Mouse (Mus musculus): ENCODE results near the gene Nr1d1. TPM values are rescaled to one million over a fixed set of nuclear protein-coding genes. Genes with fewer than 3 reads are reported as not detected.

The Nr1d1 gene
- polyA plus RNA-seq, 1 experiment from 2014 or later, result 2.5 TPM

- 65% methylated on average over 10 of the region's 10 CpGs for WGBS
These were observed 10.1 kb upstream of the Nr1d1 start for GRCm38 (mm10) chr11:98785214-98785613.

GRCm38 (mm10) chr11:98784139-98784538 lies 9.0 kb upstream of the Nr1d1 start:
- WGBS, result 69% methylated on average over 4 of the region's 4 CpGs
- DNase-seq (ENCODE audit: low spot score) (no peak), ATAC-seq (replicated peaks; ENCODE audit: low FRiP score, low TSS enrichment, low read depth) (no peak)
- Histone ChIP-seq H3K4me1 (replicated peaks; ENCODE audit: control insufficient read depth, insufficient read depth, low read length) (peaks cover 59% of the 10 kb centered on the region), H3K27ac (ENCODE audit: low read depth) (0 out of 2 replicates have a peak overlapping the region, but pooled peaks have one; percentile 29), H3K4me2 (ENCODE audit: low read length) (no peak overlapping the region), H3K27me3 (replicated peaks; ENCODE audit: control insufficient read depth, insufficient read depth, low read length) (no peaks in the 10 kb centered on the region), H3K36me3 (ENCODE audit: control insufficient read depth, insufficient read depth, low read length) (no peaks in the 10 kb centered on the region), H3K4me3 (ENCODE audit: low read depth, low read length) (no peak overlapping the region), H3K9me3 (ENCODE audit: control insufficient read depth, low read length) (no peaks in the 10 kb centered on the region), H3K9ac (ENCODE audit: low read length) (no peak overlapping the region)

More at GRCm38 (mm10) chr11:98785214-98785613, 10.1 kb upstream of the Nr1d1 start:
- Histone ChIP-seq H3K27ac (ENCODE audit: low read depth) (peak overlapping the region; percentile 91), H3K36me3 (ENCODE audit: control insufficient read depth, insufficient read depth, low read length) (no peaks in the 10 kb centered on the region), H3K4me3 (ENCODE audit: low read depth, low read length) (no peak overlapping the region), H3K9me3 (ENCODE audit: control insufficient read depth, low read length) (no peaks in the 10 kb centered on the region), H3K9ac (ENCODE audit: low read length) (no peak overlapping the region), H3K27me3 (replicated peaks; ENCODE audit: control insufficient read depth, insufficient read depth, low read length) (no peaks in the 10 kb centered on the region), H3K4me2 (ENCODE audit: low read length) (no peak overlapping the region), H3K4me1 (replicated peaks; ENCODE audit: control insufficient read depth, insufficient read depth, low read length) (peaks cover 66% of the 10 kb centered on the region)
- no peak for ATAC-seq (replicated peaks; ENCODE audit: low FRiP score, low TSS enrichment, low read depth)
- DNase-seq (ENCODE audit: low spot score), result no peak

DNA sequence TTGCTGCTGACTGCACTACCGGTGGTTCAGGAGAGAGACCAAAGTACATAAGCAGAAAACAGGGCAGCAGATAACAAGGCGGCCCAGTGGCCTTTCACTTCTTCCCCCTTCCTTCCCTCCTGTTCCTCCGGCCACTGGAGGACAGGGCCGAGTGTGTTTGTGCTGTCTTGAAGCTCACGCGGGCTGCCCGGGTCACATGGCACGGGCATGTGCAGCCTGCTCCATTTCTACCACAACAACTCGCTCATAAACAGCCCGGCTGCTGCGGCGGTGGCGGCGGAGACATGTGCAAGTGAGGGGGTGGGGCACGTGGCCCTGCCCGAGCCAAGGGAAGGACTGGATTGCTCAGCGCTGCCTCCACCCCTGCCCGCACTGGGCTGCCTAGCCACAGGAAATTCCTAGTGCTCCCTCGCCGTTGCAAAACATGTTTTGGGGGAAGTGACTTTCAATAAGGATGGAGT lies 8.1 kb upstream of the Nr1d1 start:
- peak; percentile 56; the same call in 1 of the 2 replicates for ATAC-seq (replicated peaks; ENCODE audit: low FRiP score, low TSS enrichment, low read depth)
- 1% methylated on average over 20 of the region's 20 CpGs for WGBS
- Histone ChIP-seq H3K27ac (ENCODE audit: low read depth) (peak overlapping the region; percentile 95), H3K27me3 (replicated peaks; ENCODE audit: control insufficient read depth, insufficient read depth, low read length) (no peaks in the 10 kb centered on the region), H3K36me3 (ENCODE audit: control insufficient read depth, insufficient read depth, low read length) (no peaks in the 10 kb centered on the region), H3K9me3 (ENCODE audit: control insufficient read depth, low read length) (no peaks in the 10 kb centered on the region), H3K4me3 (ENCODE audit: low read depth, low read length) (no peak overlapping the region), H3K9ac (ENCODE audit: low read length) (peak overlapping the region; percentile 48), H3K4me2 (ENCODE audit: low read length) (peak overlapping the region; percentile 49), H3K4me1 (replicated peaks; ENCODE audit: control insufficient read depth, insufficient read depth, low read length) (peaks cover 57% of the 10 kb centered on the region)
- peak; percentile 89 for DNase-seq (ENCODE audit: low spot score)

- ATAC-seq (replicated peaks; ENCODE audit: low FRiP score, low TSS enrichment, low read depth) (no peak), DNase-seq (ENCODE audit: low spot score) (no peak)
- H3K27ac ChIP-seq (ENCODE audit: low read depth), result peak overlapping the region; percentile 95
- peaks cover 61% of the 10 kb centered on the region for H3K4me1 ChIP-seq (replicated peaks; ENCODE audit: control insufficient read depth, insufficient read depth, low read length)
- WGBS, result 7% methylated on average over 17 of the region's 17 CpGs
- H3K36me3 ChIP-seq (ENCODE audit: control insufficient read depth, insufficient read depth, low read length), result no peaks in the 10 kb centered on the region
- no peak overlapping the region for H3K4me3 ChIP-seq (ENCODE audit: low read depth, low read length)
- peak overlapping the region; percentile 49 for H3K4me2 ChIP-seq (ENCODE audit: low read length)
- H3K9me3 ChIP-seq (ENCODE audit: control insufficient read depth, low read length), result no peaks in the 10 kb centered on the region
- H3K9ac ChIP-seq (ENCODE audit: low read length), result peak overlapping the region; percentile 48
- H3K27me3 ChIP-seq (replicated peaks; ENCODE audit: control insufficient read depth, insufficient read depth, low read length), result no peaks in the 10 kb centered on the region
These were observed 7.6 kb upstream of the Nr1d1 start for GRCm38 (mm10) chr11:98782651-98783235.

DNA sequence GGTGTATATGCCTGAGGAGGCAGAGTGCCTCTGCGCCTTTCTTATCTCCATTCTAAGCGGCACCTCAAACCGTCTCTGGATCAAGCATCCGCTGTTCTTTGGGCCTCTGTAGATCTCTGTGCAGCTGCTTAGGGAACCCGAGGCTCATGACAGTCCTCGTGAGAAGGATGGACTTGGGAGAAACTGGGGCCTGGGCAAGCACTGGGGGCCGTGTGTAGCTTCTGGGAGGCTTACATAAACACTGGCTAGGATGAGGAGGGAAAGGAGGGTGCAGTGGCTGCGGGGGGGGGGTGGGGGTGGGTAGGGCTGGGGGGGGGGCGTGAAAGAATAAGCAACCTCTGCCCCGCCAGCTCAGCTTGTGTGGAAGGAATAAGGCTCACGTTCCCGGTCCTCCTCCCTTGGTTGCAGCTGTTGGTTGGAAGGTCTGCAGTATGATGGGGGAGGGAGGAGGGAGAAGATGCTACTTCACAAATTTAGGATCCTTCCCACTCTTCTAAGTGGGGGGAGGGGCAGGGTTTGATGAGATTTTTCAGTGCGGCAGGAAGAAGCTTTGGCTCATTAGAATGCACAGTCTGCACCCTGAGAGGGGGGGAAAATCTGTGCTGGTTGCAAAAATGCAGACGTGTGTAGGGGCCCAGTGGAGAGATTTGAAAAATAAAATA lies 6.8 kb upstream of the Nr1d1 start:
- no peaks in the 10 kb centered on the region for H3K9me3 ChIP-seq (ENCODE audit: control insufficient read depth, low read length)
- no peak for ATAC-seq (replicated peaks; ENCODE audit: low FRiP score, low TSS enrichment, low read depth)
- H3K4me3 ChIP-seq (ENCODE audit: low read depth, low read length), result no peak overlapping the region
- WGBS, result 19% methylated on average over 13 of the region's 14 CpGs
- H3K4me2 ChIP-seq (ENCODE audit: low read length), result peak overlapping the region; percentile 49
- no peaks in the 10 kb centered on the region for H3K36me3 ChIP-seq (ENCODE audit: control insufficient read depth, insufficient read depth, low read length)
- 0 out of 2 replicates have a peak overlapping the region, but pooled peaks have one; percentile 10 for H3K9ac ChIP-seq (ENCODE audit: low read length)
- peak overlapping the region; percentile 95 for H3K27ac ChIP-seq (ENCODE audit: low read depth)
- no peak for DNase-seq (ENCODE audit: low spot score)
- H3K4me1 ChIP-seq (replicated peaks; ENCODE audit: control insufficient read depth, insufficient read depth, low read length), result peaks cover 63% of the 10 kb centered on the region
- H3K27me3 ChIP-seq (replicated peaks; ENCODE audit: control insufficient read depth, insufficient read depth, low read length), result no peaks in the 10 kb centered on the region

- H3K9me3 ChIP-seq (ENCODE audit: control insufficient read depth, low read length), result no peaks in the 10 kb centered on the region
- DNase-seq (ENCODE audit: low spot score), result no peak
- H3K27me3 ChIP-seq (replicated peaks; ENCODE audit: control insufficient read depth, insufficient read depth, low read length), result no peaks in the 10 kb centered on the region
- H3K9ac ChIP-seq (ENCODE audit: low read length), result no peak overlapping the region
- H3K27ac ChIP-seq (ENCODE audit: low read depth), result peak overlapping the region; percentile 93; the same call in 1 of the 2 replicates
- no peak overlapping the region for H3K4me2 ChIP-seq (ENCODE audit: low read length)
- H3K4me1 ChIP-seq (replicated peaks; ENCODE audit: control insufficient read depth, insufficient read depth, low read length), result peaks cover 61% of the 10 kb centered on the region
- H3K4me3 ChIP-seq (ENCODE audit: low read depth, low read length), result no peak overlapping the region
- no peak for ATAC-seq (replicated peaks; ENCODE audit: low FRiP score, low TSS enrichment, low read depth)
- no peaks in the 10 kb centered on the region for H3K36me3 ChIP-seq (ENCODE audit: control insufficient read depth, insufficient read depth, low read length)
These were observed 2.8 kb upstream of the Nr1d1 start for GRCm38 (mm10) chr11:98777888-98778287.

- Histone ChIP-seq H3K9ac (ENCODE audit: low read length) (peak overlapping the region; percentile 37), H3K27me3 (replicated peaks; ENCODE audit: control insufficient read depth, insufficient read depth, low read length) (no peaks in the 10 kb centered on the region), H3K9me3 (ENCODE audit: control insufficient read depth, low read length) (no peaks in the 10 kb centered on the region), H3K4me3 (ENCODE audit: low read depth, low read length) (no peak overlapping the region; the same call in 1 of the 2 replicates), H3K4me1 (replicated peaks; ENCODE audit: control insufficient read depth, insufficient read depth, low read length) (peaks cover 58% of the 10 kb centered on the region), H3K4me2 (ENCODE audit: low read length) (peak overlapping the region; percentile 84), H3K27ac (ENCODE audit: low read depth) (peak overlapping the region; percentile 93), H3K36me3 (ENCODE audit: control insufficient read depth, insufficient read depth, low read length) (no peaks in the 10 kb centered on the region)
- WGBS, result 8% methylated on average over 9 of the region's 9 CpGs
- DNase-seq (ENCODE audit: low spot score) (no peak), ATAC-seq (replicated peaks; ENCODE audit: low FRiP score, low TSS enrichment, low read depth) (no peak)
These were observed 1.9 kb upstream of the Nr1d1 start for GRCm38 (mm10) chr11:98776843-98777590.

DNA sequence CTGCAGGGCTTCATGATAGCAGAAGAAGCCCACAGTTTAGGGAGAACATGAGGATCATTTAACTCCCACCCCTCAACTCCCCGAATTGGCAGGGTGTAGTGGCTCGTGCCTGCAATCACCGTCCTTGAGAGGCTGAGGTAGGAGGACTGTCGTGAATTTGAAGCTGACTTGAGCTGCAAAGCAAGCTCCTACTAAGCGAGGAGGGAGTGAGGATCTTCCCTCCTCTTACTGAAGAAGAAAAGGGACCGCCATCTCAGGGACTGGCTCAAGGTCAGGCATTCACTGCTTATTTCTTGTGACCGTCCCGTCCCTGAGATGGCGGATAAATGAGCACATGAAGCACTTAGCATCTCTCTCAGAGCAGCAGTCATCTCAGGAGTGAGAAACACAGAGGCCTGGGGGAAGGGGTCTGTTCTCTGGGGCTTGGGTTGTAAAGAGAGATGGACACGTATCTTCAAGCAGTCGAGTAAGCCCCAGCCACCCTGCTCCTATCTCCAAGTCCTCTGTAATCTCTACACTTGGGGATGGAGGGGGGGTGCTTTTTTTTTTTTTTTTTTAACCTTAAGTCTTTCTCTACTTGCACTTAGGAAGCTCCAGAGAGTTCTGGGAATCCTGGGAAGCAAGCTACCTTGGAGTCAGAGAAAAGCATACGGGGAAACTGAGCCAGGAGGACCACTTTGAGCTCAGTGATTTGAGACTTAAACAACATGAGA lies 1.1 kb upstream of the Nr1d1 start:
- 35% methylated on average over 12 of the region's 12 CpGs for WGBS

More for the DNA sequence above, 1.1 kb upstream of the Nr1d1 start:
- peak overlapping the region; percentile 93 for H3K27ac ChIP-seq (ENCODE audit: low read depth)
- peak overlapping the region; percentile 35 for H3K4me3 ChIP-seq (ENCODE audit: low read depth, low read length)
- no peaks in the 10 kb centered on the region for H3K36me3 ChIP-seq (ENCODE audit: control insufficient read depth, insufficient read depth, low read length)
- H3K4me2 ChIP-seq (ENCODE audit: low read length), result peak overlapping the region; percentile 84
- no peaks in the 10 kb centered on the region for H3K27me3 ChIP-seq (replicated peaks; ENCODE audit: control insufficient read depth, insufficient read depth, low read length)
- H3K4me1 ChIP-seq (replicated peaks; ENCODE audit: control insufficient read depth, insufficient read depth, low read length), result peaks cover 50% of the 10 kb centered on the region
- DNase-seq (ENCODE audit: low spot score) (no peak), ATAC-seq (replicated peaks; ENCODE audit: low FRiP score, low TSS enrichment, low read depth) (no peak)
- peak overlapping the region; percentile 39 for H3K9ac ChIP-seq (ENCODE audit: low read length)
- no peaks in the 10 kb centered on the region for H3K9me3 ChIP-seq (ENCODE audit: control insufficient read depth, low read length)
